Mouse (Mus musculus) megakaryocyte, embryonic 14.5 days (primary cell): Measurements from ENCODE around the gene Plekhg3.

Source experiments
- FLI1 ChIP-seq: IDR thresholded peaks from 2 replicates; pipeline ENCODE4 v1.6.1; 2012; ENCODE audit warnings: low read length, inconsistent platforms, mixed read lengths
- GATA1 ChIP-seq: IDR thresholded peaks from 3 replicates; pipeline ENCODE4 v1.6.1; 2012; ENCODE audit warnings: mixed read lengths, low read length, inconsistent platforms, borderline replicate concordance

- no peak for TF ChIP-seq GATA1
- TF ChIP-seq FLI1, result no peak
These were observed 5.8 kb upstream of the Plekhg3 start for GRCm38 (mm10) chr12:76524915-76525314.
